Mouse (Mus musculus) lung, postnatal 36 days (tissue): ENCODE results near the gene Agtrap.
"Not testable (repeated sequence)": the region's sequence is repeated elsewhere in the genome, so short reads cannot be mapped to it uniquely, and the experiment has no call there.

Source experiments
- DNase-seq: peaks from one replicate; pipeline ENCODE4 v3.0.0; 2022; ENCODE audit warnings: mixed read lengths

Gene Agtrap

DNA sequence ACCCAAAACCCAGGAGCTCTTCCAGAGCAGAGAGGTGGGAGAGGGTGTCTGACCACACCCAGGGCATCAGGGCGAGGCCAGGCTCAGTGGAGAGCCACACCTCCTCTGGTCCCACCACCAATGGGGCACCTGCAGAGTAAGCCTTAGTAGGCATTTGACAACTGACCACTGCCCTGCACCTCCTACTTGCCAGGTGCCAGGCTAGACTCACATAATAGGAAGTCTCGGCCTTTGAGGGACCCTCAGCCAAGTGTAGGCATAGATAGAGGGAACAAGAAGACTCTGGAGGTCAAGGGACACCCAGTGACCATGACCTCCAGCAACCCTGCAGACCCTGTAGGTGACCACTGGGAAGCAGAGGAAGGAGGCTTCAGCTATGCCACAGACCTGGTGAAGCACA is 43.7 kb downstream of the Agtrap start:
- no peak for DNase-seq

GRCm38 (mm10) chr4:148043327-148043726 is 44.5 kb downstream of the Agtrap start:
- DNase-seq: not testable (repeated sequence)

- DNase-seq: peak; percentile 62
Measured at GRCm38 (mm10) chr4:148041611-148042191, 46.1 kb downstream of the Agtrap start.

GRCm38 (mm10) chr4:148040933-148041610 is 46.8 kb downstream of the Agtrap start:
- peak; percentile 89 for DNase-seq

DNA sequence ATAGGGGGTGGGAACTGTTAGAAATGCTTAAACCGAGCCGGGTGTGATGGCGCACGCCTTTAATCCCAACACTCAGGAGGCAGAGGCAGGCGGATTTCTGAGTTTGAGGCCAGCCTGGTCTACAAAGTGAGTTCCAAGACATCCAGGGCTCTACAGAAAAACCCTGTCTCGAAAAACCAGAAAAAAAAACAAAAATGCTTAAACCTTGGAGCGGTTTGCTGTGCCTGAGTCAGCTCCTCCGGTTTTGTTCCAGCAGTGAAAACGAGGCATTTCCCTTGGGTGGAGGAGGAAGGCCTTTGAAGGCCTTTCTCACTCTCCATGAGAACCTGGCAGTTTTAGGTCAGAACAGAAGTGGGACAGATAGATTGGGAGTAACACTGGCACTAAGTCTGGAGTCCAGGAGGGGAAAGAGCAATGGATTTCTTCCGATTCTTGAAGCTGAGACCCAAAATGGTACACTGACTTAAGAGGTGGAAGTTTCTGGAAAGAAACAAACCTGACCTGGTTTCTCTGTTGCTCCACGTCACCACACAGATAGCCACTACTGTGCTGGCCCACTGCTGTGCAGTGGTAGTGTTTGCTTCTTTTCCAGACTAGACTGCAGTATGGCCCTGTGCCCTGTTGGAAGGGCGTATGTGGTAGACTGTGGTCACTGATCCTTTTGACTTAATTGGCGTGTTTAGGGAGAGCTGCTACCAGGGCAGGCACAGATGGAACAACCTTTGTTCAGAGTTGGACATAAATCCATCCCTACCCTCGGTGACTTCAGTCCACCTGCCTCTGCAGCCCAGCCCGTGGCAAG is 47.6 kb downstream of the Agtrap start:
- DNase-seq: peak; percentile 23

- DNase-seq: no peak
Measured at GRCm38 (mm10) chr4:148039254-148040028, 48.4 kb downstream of the Agtrap start.

DNA sequence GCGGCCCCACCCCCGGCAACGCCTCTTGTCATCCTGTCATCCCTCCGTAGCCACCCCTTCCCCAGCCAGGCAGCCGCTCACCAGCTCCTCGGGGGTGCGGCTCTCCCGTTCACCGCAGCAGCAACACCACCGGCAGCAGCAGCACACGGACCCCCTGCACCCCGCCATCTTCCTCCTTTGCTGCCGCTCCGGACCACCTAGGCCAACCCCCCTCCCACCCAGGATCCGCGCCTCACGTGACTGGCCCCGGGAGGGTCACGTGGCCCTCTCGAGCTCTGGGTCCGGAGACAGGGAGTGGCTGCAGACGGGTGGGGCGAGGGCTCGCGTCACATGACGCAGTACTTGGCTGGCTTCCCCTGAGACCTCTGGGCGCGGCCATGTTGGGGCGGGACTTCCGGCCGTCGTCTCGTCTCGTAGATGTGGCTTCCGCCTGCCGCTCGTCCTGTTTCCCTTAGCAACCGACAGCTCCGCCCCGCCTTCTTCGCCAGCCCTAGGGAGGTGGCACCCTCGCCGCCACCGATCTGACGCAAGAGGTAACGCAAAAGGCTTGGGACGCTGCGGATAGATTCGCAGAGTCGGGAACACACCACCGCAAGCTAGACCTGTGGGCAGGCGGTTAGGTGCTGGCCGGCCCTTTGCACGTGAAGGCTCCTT is 49.1 kb downstream of the Agtrap start, which contains the start of the genes Clcn6 and Mthfr:
Clcn6 (minus strand) TSS at position 222 of the 654 bp plus-strand sequence.
Mthfr (plus strand) TSS at position 478 of the 654 bp plus-strand sequence.
- peak; percentile 99 for DNase-seq

- DNase-seq: no peak
Measured at GRCm38 (mm10) chr4:148038079-148038599, 49.7 kb downstream of the Agtrap start.

DNA sequence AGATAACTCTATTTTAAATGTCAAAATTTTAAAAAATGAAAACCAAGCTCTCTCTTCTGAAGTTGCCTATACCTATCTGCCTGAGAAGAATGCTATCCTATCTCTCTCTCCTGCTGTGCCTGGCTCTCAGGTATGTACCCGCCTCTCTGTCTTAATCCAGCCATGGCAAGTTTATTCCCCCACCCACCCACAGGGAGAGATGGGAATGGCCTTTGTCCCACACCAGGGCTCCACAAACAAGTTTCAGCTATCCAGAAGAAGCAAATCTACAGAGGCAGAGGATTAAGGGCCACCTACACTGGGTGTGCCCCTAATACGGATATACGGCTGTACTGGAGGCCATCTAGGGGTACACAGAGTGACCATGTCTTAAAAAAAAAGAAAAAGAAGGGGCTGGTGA is 52.4 kb downstream of the Agtrap start:
- no peak for DNase-seq

DNA sequence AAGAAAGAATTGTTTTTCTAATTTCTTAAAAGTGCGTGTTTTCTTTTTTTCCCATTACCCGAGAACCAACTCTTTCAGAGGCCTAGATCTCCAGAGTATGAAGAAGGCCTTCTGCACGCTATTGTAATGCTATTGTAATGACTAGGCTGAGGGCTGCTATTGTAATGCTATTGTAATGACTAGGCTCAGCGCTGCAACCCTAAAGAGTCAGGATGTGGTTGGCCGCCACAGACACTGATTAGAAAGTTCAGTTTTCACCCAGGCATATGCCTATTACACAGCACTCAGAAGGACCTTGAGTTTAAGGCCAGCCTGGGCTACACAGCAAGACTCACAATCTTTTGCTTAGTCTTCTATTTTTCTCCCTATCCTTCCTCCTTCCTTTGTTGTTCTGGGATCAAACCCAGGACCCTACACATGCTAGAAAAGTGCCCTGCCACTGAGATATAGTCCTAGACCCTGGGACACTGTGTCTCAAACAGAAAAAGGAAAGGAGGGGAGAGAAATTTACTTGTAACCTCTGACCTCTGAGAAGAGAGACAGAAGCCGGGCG is 53.9 kb downstream of the Agtrap start:
- DNase-seq: no peak

DNA sequence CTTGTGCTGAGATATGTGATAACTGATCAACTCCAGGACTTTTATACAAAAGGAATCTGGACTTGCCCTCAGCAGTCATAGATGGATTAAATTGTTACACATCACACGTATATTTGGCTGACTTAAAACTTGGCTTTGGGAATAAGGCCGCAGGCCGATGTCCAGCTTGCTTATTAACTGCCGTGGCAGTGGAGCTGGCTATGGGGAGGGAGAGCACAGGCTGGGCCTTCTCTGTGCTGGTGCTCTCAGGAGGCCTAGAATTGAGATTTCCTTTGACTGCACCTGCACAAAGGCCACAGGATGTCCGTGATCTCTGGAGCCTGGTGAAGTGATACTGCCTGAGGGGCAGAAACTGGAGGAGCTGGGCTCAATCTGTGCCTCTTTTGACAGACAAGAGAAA is 57.3 kb downstream of the Agtrap start:
- DNase-seq: no peak

- no peak for DNase-seq
Measured at GRCm38 (mm10) chr4:148029297-148029696, 58.5 kb downstream of the Agtrap start.
